Mouse (Mus musculus) T-helper 17 cell (primary cell): ENCODE results near the gene Hectd3.

Source experiments
- in situ Hi-C, 2 experiments: fragments of 300-600 bp; cut with MboI, MseI; formaldehyde crosslinking; loops; 1 replicate in 1 of 2; 2 replicates in 1 of 2; pipeline ENCODE4 v1.15.1; 2025; ENCODE audit warnings: high pct_unique_total_duplicates in 2 of 2

The Hectd3 gene

GRCm38 (mm10) chr4:117014901-117015415, 19.8 kb downstream of the Hectd3 start:
- in situ Hi-C loops: loop anchor here in 1 of 2 experiments (5.0 kb wide), 1 partner anchor 82 kb away; the partner anchor contains the start of gene Ptch2

GRCm38 (mm10) chr4:117017738-117018137, 22.6 kb downstream of the Hectd3 start:
- in situ Hi-C loops: loop anchor here in 1 of 2 experiments (5.0 kb wide), 1 partner anchor 80 kb away; the partner anchor contains the start of gene Ptch2

GRCm38 (mm10) chr4:117018327-117018726, 23.2 kb downstream of the Hectd3 start:
- in situ Hi-C loops: loop anchor here in 1 of 2 experiments (5.0 kb wide), 1 partner anchor 79 kb away; the partner anchor contains the start of gene Ptch2

GRCm38 (mm10) chr4:117019206-117020134, 24.4 kb downstream of the Hectd3 start, which contains the start of gene Eif2b3:
Gene Eif2b3, plus strand, starts transcription at chr4:117019402.
- in situ Hi-C loops: loop anchor here in 1 of 2 experiments (5.0 kb wide), 1 partner anchor 78 kb away; the partner anchor contains the start of gene Ptch2

- in situ Hi-C loops: no loop called here
These were observed 28.4 kb downstream of the Hectd3 start for GRCm38 (mm10) chr4:117023469-117023868.

GRCm38 (mm10) chr4:117031105-117031504, 36.0 kb downstream of the Hectd3 start:
- in situ Hi-C loops: loop anchor here in 1 of 2 experiments (10.0 kb wide), 1 partner anchor 1166 kb away; no protein-coding TSS in a partner anchor

GRCm38 (mm10) chr4:117039925-117040687, 45.0 kb downstream of the Hectd3 start:
- in situ Hi-C loops: loop anchor here in 1 of 2 experiments (10.0 kb wide), 1 partner anchor 1175 kb away; no protein-coding TSS in a partner anchor

- in situ Hi-C loops: no loop called here
These were observed 45.7 kb downstream of the Hectd3 start for GRCm38 (mm10) chr4:117040791-117041190.

GRCm38 (mm10) chr4:117041283-117041721, 46.2 kb downstream of the Hectd3 start:
- in situ Hi-C loops: no loop called here

GRCm38 (mm10) chr4:117048836-117049235, 53.7 kb downstream of the Hectd3 start:
- in situ Hi-C loops: no loop called here

- in situ Hi-C loops: no loop called here
These were observed 54.4 kb downstream of the Hectd3 start for GRCm38 (mm10) chr4:117049485-117049884.

- in situ Hi-C loops: loop anchor here in 1 of 2 experiments (10.0 kb wide), 1 partner anchor 698 kb away; no protein-coding TSS in a partner anchor
These were observed 57.5 kb downstream of the Hectd3 start for GRCm38 (mm10) chr4:117052626-117053025.

- in situ Hi-C loops: loop anchor here in 1 of 2 experiments (10.0 kb wide), 1 partner anchor 699 kb away; no protein-coding TSS in a partner anchor
These were observed 58.8 kb downstream of the Hectd3 start for GRCm38 (mm10) chr4:117053956-117054355.
